Mouse (Mus musculus): ENCODE data around the gene Sde2. TPM values are rescaled to one million over a fixed set of nuclear protein-coding genes. Genes with fewer than 3 reads are reported as not detected.

Sde2 gene
- 17.6 TPM for polyA plus RNA-seq (2014; fragmentation: Illumina TruSeq; extraction: RNeasy Lipid Tissue Mini Kit (QIAGEN cat#74804); ENCODE audit: low replicate concordance)

DNA sequence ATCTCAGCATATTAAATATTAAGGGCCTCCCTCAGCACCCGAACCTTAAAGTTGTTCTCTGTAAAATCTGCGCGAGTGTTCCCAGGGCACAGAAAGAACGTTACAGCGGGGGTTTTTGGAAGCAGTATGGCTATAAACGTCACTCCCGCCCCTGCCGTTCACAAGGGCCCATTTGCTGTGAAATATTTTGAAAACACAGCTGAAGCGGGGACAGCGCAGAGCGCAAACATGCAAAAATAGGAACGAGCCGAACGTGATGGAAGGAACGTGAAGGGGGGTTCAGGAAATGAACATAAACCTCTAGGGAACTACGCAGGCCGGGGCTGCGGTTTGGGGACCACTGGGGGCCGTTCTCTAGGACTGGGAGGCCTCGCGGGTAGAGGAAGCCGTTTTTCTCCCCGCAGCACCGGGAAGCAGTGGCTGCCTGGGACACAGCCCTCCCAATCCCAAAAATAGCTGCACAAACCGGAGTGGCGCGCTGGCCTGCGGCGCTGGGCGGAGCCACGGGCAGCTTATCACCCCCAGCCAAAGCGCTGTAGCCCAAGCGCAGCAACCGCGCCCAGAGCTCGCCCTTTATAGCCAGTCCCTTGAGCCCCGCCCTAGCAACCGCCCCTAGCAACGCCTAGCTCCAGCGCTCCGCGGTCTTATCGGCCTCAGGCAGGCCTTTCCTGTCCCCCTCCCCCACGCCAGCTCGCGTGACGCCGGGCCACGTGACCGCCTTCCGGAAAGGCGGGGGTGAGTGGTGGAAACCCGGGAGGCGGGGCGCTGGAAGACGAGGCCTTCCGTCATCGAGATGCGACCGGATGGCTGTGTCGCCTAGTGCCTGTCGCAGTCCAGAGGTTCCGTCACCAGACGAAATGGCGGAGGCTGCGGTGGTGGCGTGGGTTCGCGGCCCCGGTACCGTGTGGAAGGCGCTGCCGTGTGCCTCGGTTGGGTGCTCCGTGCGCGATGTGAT, at the start of gene Sde2:
Gene Sde2 (plus strand): TSS at position 812 of the 955 bp plus-strand sequence.

GRCm38 (mm10) chr1:180813885-180814740, 36.8 kb upstream of the Sde2 start, which contains the start of gene H3f3a:
TSS of gene H3f3a (minus strand) at chr1:180813943.

GRCm38 (mm10) chr1:180892808-180893207, 41.9 kb downstream of the Sde2 start, which contains the start of gene Lefty2:
TSS of gene Lefty2 (plus strand) at chr1:180893108.

DNA sequence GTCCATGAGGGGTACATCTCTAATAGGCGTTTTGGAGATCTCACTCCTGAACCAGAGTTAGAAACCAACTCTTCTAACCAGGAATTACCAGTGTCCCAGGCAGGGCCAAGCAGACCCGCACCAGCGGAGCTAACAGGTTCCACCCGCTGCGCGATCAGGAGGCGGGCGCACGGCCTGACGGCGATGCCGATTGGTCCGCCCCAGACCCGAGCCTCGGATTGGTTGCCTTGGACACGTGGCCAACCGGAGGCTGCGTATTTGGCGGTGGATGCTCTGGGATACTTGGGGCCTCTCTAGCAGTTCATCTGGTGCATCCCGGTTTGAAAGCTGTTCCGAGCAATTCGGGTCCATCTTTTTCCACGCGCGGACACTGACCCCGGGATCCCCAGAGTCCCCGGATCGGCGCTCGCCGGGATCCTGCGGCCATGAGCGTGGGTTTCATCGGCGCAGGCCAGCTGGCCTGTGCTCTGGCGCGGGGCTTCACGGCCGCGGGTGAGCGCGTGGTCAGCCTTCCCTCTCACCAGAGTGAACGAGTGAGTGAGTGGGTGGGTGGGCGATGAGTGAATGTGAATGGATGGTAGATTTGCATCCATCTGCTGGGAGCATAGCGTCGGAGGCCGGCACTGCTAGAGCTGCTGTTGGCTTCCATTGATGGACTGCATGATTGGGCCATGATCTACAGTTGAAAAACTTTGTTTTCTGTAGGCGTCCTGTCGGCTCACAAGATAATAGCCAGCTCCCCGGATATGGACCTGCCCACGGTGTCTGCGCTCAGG, 53.3 kb downstream of the Sde2 start, which contains the start of gene Pycr2:
Gene Pycr2 (plus strand): TSS at position 255 of the 776 bp plus-strand sequence.

Other genes with a start within 250 kb of the Sde2 start
- 11.2 TPM for gene Lin9, start 210.0 kb upstream of the Sde2 start, polyA plus RNA-seq (2014; fragmentation: Illumina TruSeq; extraction: RNeasy Lipid Tissue Mini Kit (QIAGEN cat#74804); ENCODE audit: low replicate concordance)
- not detected for gene Mixl1, start 154.1 kb upstream of the Sde2 start, polyA plus RNA-seq (2014; fragmentation: Illumina TruSeq; extraction: RNeasy Lipid Tissue Mini Kit (QIAGEN cat#74804); ENCODE audit: low replicate concordance)
- 54.5 TPM for gene Acbd3, start 125.1 kb upstream of the Sde2 start, polyA plus RNA-seq (2014; fragmentation: Illumina TruSeq; extraction: RNeasy Lipid Tissue Mini Kit (QIAGEN cat#74804); ENCODE audit: low replicate concordance)
- gene H3f3a, start 37.2 kb upstream of the Sde2 start, polyA plus RNA-seq (2014; fragmentation: Illumina TruSeq; extraction: RNeasy Lipid Tissue Mini Kit (QIAGEN cat#74804); ENCODE audit: low replicate concordance): 1,891 TPM
- not detected for gene Lefty2, start 42.0 kb downstream of the Sde2 start, polyA plus RNA-seq (2014; fragmentation: Illumina TruSeq; extraction: RNeasy Lipid Tissue Mini Kit (QIAGEN cat#74804); ENCODE audit: low replicate concordance)
- gene Pycr2, start 53.2 kb downstream of the Sde2 start, polyA plus RNA-seq (2014; fragmentation: Illumina TruSeq; extraction: RNeasy Lipid Tissue Mini Kit (QIAGEN cat#74804); ENCODE audit: low replicate concordance): 0.63 TPM
- not detected for gene Lefty1, start 83.9 kb downstream of the Sde2 start, polyA plus RNA-seq (2014; fragmentation: Illumina TruSeq; extraction: RNeasy Lipid Tissue Mini Kit (QIAGEN cat#74804); ENCODE audit: low replicate concordance)
- gene Tmem63a, start 91.2 kb downstream of the Sde2 start, polyA plus RNA-seq (2014; fragmentation: Illumina TruSeq; extraction: RNeasy Lipid Tissue Mini Kit (QIAGEN cat#74804); ENCODE audit: low replicate concordance): 1.8 TPM
- gene Ephx1, start 169.8 kb downstream of the Sde2 start, polyA plus RNA-seq (2014; fragmentation: Illumina TruSeq; extraction: RNeasy Lipid Tissue Mini Kit (QIAGEN cat#74804); ENCODE audit: low replicate concordance): 45.4 TPM
- gene 9130409I23Rik, start 200.1 kb downstream of the Sde2 start, polyA plus RNA-seq (2014; fragmentation: Illumina TruSeq; extraction: RNeasy Lipid Tissue Mini Kit (QIAGEN cat#74804); ENCODE audit: low replicate concordance): 3.5 TPM

Data from small intestine, adult 10 weeks (tissue).